Mouse (Mus musculus) kidney, adult 8-10 months (tissue): ENCODE measurements at regions not wholly inside any gene's neighbourhood (a gene's known extent, or its start where the extent isn't known, plus 50 kb on each side); places are given as distances from the start of the nearest gene placed in this dataset.

Source experiments
- DNase-seq, 2 experiments: peaks; one replicate each; pipeline ENCODE4 v3.0.0; 2022

DNA sequence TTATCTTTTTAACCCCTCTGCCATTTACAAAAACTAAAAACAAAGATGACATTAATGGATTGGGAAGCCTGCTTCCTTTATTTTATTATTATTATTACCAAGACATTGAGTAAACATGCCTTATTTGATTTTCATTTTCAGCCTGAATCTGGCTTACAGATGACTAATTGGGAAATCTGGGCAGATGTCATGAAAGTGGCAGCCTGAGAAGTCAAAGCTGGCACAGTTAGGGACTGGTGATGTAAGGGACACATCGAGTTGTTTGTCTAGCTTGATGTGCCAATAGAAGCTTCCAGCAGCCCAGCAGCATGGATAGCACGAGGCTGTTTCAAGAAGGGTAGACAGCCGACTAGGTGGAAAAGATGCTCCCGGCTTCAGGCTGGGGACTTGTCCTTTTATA lies 197.2 kb upstream of the 1810046K07Rik start:
- DNase-seq, result no peak

- DNase-seq, result no peak
Measured at GRCm38 (mm10) chr9:51538894-51539293, 210.2 kb upstream of the 1810046K07Rik start.

- DNase-seq, result no peak
Measured at GRCm38 (mm10) chr9:51541940-51542339, 213.2 kb upstream of the 1810046K07Rik start.

- no peak for DNase-seq
Measured at GRCm38 (mm10) chr9:51572040-51572439, 193.1 kb upstream of the Arhgap20 start.

- no peak for DNase-seq
Measured at GRCm38 (mm10) chr9:51581601-51582000, 183.5 kb upstream of the Arhgap20 start.

GRCm38 (mm10) chr9:51593707-51594106 lies 171.4 kb upstream of the Arhgap20 start:
- no peak for DNase-seq

DNA sequence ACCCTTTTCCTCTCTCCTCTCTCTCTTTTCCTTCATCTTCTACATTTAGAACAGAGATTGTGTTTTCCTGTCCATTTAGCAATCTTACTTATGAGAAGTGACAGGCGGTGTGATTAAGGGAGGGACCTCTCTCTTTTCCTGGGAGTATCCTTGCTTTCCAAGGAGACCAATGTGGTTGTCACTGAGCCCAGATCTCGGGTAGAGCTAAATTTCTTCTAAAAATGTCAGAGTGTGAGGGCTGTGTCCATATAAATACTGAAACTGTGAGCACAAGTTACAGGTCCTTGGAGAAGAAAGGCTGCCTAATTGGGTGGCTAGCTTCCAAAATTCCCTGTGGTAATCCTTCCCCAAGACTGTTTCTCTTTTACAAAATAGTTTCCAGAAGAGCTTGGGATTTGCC lies 166.4 kb upstream of the Arhgap20 start:
- DNase-seq, result no peak

DNA sequence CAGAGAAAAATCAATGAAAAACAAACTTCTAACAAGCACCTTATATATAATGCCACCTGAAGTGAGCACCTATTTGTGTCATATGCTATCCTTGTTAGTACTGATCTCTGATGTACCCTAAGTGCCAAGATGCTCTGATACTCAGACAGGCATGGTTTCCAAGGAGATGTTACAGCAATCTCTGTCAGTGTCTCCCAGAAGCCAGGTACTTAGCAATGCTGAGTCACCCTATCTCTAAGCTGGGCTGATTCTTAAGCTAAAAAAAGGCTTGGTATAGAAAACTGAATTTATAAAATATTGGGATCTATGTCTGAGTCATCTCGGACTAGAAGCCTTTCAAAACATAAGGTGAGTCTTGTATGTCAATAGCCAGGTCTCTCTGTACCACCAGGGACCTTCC lies 157.0 kb upstream of the Arhgap20 start:
- no peak for DNase-seq

DNA sequence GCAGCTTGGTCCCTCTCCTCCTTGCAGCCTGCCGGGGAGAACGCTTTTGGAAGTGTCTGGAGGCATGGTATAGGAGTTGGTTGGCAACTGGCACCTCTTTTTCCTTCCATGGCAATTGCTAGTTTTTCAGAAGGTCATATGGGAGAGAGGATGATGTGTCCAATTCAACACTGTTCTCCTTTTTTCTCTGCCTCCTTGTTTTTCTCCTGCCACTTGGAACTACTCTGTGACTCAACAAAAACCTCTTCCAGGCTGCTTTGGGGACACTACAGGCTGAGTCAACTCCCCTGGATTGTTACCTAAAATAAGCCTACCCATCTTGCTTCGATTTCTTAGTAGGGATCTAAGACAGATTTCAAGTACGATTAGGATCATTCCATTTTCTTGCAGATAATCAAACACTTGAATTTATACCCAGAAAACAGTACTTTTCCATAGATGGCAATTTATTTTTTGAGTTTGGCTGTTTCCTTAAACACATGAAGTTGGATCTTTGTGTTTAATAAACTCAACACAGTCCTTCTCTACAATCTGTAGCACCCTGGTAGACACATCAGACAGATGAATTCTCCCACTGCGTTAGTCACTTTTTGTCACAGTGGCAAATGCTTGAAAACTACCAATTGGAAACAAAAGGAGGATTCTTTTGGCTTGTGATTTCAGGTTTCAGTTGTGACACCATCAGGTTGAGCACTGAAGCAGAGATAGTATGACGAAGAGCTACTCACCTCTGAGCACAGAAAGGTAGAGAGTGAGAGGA lies 156.3 kb upstream of the Arhgap20 start:
- no peak for DNase-seq

GRCm38 (mm10) chr9:51626156-51626555 lies 139.0 kb upstream of the Arhgap20 start:
- DNase-seq, result no peak

GRCm38 (mm10) chr9:51636097-51636496 lies 129.0 kb upstream of the Arhgap20 start:
- DNase-seq, result no peak

GRCm38 (mm10) chr9:51636559-51637127 lies 128.5 kb upstream of the Arhgap20 start:
- no peak for DNase-seq

DNA sequence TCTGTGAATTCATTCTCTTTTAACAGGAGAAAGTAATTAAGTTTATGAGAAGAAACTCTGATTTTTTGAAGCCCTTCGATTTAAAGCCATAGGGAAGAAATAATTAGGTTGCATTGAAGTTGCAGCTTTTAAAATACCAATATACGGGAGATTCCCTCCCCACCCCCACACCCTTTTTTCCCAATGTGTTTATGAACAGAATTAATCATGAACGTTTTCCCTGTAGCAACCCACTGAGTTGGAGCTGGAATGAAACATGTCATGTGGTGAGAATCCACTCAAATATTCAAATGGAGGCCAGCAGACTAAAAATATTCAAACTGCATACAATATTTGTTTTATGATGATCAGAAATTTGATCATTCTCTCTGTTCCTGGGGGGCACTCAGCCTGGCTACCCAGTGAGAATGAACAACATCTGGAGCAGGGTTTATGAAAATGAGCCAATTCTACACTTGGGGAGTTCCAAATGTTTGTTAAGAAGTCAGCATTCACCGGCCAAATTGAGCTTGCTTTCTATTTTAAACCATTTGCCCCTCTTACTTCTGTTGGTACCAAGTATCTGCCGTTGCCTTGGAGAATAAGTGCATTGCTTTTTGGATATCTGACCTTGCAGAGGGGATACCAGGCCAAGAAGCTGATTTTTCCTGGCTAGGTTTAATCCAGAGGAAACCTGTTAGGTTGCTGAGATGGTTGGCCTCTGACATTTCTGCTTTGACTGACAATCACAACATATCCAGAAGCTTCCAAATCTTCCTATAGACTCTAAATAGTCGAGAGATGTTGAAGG lies 127.8 kb upstream of the Arhgap20 start:
- no peak for DNase-seq

GRCm38 (mm10) chr9:51641706-51642105 lies 123.4 kb upstream of the Arhgap20 start:
- DNase-seq, result no peak

GRCm38 (mm10) chr9:51645426-51645825 lies 119.7 kb upstream of the Arhgap20 start:
- DNase-seq, result no peak

DNA sequence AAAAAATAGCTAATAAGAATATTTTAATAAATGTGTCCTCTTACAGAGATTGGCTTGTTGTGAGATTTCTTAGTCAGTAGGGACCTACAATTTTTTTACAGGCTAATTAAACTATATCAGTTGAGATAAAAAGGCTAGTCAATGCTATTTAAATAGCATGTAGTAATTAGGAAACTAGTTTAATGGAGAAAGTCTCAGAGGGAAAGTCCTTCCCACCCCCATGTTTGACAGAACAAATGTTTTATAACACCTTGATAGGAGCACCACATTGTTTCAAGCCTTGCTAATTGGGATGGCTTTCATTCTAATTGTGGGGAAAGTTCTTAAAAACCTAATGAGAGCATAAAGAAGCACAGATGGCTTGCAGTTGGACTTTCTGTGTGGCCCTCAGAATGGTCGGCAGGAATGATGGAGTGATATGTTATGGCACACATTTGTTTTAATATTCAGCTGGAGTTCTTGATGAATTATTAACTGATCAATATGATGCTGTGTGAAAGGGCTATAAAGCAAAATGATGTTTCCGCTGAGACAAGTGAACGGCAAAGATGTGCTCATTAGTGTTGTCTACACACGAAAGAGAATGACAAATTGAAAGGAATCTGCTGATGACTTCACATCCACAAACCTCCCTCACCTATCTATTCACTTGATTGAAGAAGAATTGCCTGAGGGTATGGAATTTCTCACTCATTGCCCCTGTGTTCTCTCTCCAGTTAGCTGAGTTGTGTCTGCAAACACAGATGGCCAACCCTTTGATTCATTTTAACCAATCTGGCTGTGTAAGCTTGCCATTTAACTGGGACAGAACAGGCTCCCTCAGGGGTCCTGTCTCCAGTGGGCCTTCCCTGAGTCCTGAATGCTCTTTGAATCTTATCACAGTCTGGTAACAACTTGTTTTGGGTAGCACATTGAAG lies 111.5 kb upstream of the Arhgap20 start:
- DNase-seq, result no peak

DNA sequence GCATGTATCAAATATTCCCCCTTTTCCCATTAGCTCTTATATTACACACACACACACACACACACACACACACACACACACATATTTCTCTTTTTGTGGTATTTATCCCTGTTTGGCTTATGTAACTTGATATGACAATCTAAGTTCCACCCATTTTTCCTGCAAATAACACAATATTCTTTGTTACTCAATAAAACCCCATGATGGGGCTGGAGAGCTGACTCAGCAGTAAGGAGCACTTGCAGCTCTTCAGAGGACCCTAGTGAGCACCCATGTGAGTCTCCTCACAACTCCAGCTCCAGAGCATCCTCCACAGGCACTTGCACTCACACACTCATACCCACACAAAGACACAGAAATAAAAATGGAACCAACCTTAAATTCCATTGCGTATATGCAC lies 110.5 kb upstream of the Arhgap20 start:
- no peak for DNase-seq

DNA sequence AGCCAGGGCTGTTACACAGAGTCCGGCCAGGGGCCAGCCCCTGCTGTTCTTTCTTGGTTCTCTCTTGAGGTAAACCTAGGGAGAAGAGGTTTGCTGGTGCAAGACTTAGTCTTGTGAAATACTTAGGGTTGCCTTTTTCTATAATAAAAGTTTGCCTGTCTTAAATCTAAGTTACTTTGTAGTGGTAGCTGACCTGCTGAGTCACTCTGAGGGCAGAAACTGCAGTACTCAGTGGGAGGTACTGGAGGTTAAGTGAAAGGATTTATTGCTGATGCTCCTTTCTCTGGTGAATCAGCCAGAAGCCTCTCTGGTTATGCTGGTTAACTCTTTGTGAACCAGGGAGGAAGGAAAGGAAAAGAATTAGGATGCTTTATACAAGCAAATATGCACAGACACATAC lies 107.3 kb upstream of the Arhgap20 start:
- DNase-seq, result no peak

DNA sequence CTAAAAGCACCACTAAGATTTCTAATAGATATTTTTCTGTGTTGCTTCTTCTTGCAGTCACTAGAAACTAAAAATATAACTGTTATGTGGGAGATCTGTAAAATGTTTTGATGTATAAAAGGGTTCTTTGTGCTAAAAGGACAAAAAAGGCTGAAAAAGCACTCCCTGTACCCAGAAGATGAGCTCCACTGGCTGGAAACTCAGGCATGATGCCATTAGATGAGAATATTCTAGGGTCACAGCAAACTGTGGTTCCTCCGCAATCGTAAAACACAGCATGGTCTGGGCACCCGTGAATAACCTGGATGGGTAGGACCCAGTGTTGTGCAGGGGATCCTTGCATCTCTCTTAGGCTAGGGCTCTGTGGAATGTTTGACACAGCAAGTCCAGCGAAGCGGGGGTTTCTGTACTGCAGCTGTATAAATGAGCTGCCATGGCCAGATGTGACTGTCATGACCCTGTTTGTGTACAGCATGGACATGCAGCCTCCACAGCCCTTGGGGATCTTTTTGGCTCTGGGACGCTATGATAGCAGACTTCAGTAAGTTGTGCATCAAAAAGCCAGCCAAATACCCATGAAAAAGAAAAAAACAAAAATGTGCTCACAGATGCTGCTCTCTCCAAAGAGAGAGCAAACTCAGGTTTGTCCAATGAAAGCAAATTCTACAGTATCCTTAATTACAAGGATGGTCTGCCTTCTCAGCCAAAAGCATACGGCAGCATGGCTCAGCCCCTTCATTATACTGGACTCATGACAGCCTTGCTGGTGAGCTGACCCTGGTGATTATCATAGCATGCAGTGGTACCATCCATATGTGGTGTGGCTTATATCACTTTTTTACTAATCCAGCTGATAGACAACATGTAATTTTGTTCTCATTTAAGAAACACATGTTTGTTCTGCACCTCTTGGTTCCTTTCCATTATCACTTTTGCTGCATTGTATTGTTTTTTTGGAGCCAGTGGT lies 103.9 kb upstream of the Arhgap20 start:
- DNase-seq, result no peak

GRCm38 (mm10) chr9:51661911-51662310 lies 103.2 kb upstream of the Arhgap20 start:
- no peak for DNase-seq

- DNase-seq, result no peak
Measured at GRCm38 (mm10) chr9:51664353-51664752, 100.8 kb upstream of the Arhgap20 start.

DNA sequence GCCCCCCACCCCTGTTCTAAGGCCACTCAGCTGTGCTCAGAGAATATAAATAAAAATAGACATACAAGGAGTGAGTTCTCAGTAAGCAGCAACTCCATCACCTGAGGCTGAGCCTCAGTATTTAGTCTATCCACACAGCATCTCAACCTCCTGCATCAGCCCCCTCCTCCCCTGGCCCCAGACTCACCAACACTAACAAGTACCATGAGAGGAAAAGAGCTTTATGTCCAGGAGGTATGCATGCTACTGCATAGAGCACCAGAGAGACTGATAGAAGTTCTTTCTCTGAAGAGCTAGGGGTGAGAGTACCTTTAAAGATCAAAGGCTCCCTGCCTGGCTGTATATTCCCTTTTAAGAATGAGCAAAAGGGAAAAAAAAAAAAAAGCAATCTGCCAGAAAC lies 100.3 kb upstream of the Arhgap20 start:
- no peak for DNase-seq
